Mouse (Mus musculus): ENCODE results near the gene Plekhn1. TPM values are rescaled to one million over a fixed set of nuclear protein-coding genes. Genes with fewer than 3 reads are reported as not detected.
A peak's percentile ranks its signal among the peaks of the same experiment; 100 is the strongest.

The Plekhn1 gene
- total RNA-seq, 1 experiment from 2014 or later, result 16.8 TPM

DNA sequence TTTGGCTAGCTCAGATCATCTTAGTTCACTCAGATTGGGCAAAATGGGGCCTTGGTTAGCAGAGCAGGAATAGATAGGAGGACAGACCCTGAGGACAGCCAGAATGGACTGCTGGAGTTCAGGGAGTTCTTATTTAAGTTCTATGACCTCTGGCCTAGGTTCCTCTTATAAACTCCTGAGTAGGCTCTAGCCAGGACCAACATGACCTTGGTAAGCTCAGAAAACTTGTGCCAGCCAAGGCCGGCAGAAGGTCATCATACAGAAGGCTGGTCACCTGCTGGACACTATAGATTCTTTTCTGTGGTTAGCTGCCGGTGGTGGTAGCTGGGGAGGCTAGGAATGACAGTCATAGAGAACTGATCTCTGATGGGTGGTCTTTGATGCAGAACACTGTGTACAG is 18.5 kb downstream of the Plekhn1 start:
- ATAC-seq (replicated peaks; ENCODE audit: low read depth, poor library complexity, severe bottlenecking), result no peak

DNA sequence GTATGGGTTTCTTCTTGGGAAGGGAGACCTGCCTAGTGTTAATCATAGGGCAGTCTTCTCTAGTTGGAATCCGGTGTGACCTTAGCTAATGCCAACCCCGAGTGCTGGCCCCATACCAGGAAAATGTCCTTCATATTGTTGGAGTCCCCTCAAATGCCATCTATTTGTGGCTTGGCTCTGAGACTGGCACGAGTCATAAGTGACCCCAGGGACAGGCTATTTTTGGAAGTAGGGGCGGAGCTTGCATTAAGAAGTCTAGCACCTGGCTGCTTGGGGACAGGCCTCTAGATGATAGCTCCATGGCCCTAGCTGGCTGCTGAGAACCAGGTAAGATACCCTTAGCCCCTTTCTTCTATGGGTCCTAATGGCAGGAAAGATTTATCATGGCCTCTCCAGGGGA is 19.0 kb downstream of the Plekhn1 start, which contains the start of gene Perm1:
TSS of gene Perm1 (plus strand) at position 220 of the 400 bp plus-strand sequence.
- ATAC-seq (replicated peaks; ENCODE audit: low read depth, poor library complexity, severe bottlenecking), result no peak

DNA sequence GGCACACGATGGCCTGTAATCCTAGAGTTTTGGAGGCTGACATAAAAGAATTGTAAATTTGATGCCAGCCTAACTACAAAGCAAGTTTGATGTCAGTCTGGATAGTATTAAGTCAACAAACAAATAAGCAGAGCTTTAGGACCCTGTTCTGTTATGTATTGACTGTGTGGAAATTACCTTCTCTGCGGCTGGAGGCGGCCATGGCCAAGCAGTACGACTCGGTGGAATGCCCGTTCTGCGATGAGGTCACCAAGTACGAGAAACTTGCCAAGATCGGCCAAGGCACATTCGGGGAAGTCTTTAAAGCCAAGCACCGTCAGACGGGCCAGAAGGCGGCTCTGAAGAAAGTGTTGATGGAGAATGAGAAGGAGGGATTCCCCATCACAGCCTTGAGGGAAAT is 21.5 kb downstream of the Plekhn1 start:
- no peak for ATAC-seq (replicated peaks; ENCODE audit: low read depth, poor library complexity, severe bottlenecking)

DNA sequence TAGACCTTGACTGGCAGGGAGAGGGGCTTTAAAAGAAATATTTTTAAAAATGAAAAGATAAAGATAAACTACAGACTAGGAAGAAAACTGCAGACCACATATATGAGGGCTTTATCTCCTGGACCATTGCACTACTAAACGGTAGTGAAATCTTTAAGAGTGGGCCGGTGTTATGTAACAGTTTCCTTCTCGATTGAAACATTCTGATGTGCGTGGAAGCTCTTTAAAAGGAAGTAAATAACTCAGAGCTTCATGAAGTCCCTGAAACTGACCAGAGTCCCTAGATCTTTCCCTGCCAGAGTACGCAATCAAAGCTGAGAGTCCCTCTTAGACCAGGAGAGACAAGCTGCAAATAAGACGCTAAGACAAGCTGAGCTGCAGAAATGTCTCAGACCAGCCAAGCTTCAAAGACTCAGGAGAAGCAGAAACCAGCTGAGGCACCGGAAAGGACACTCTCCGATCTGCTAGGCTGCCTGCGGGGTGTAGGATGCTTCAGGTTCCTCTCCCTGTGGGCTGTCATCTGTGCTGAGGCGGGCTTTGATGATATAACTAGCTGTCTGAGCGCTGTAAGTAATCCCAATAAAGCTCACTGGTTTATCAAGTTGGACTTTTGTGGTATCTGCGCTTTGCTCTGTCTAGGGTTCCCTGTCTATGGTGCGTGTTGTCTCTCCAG is 24.6 kb downstream of the Plekhn1 start:
- ATAC-seq (replicated peaks; ENCODE audit: low read depth, poor library complexity, severe bottlenecking), result peak; percentile 50

DNA sequence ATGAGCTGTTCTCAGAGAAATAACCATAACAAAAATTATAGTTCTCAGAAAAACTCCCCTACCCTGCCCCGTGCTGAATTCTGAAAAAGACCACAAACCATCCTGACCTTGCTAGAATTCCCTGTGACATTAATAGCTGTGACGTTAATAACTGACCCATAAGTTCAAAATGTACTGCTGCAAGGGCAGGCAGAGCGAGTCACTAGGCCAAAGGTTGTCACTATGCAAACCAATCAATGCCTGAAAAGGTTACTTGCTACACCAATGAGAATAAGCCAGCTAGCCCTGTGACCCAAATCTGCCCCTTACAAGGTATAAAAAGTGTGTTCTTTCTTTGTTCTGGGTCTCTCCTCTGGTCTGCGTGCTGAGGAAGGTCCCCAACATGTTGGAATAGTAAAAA is 25.8 kb downstream of the Plekhn1 start:
- ATAC-seq (replicated peaks; ENCODE audit: low read depth, poor library complexity, severe bottlenecking), result no peak

DNA sequence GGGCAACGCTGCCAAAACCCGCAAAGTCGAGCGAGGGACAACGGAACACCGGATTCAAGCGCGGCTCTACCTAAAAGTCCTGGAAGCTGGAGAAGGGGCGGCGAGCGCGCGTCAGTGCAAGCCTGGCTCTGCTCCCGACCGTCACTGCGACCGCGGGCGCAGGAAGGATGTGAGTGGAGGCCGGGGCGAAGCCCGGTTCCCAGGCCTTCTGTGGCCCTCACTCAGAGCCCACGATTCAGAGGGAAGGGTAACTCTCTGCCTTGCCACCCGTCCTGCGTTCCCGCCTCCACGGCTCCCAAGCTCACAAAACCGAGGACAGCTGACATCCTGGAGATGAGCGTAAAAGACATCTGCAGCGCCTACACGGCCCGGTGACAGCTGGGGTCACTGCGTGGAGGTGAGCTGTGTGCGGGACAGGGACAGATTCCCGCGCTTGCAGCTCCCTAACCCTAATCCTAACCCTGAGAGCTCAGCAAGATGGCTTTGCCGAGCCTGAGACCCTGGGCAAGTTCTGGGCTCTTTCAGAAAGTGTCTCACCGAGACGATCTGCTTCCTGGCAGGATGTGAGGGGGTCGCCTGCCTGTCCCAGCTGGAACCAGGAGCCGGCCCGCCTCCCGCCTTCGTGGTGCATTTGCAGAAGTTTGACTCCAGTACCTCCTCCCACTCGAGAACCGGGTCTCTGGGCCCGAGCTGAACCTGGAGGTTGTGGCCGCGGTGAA is 31.1 kb downstream of the Plekhn1 start:
- ATAC-seq (replicated peaks; ENCODE audit: low read depth, poor library complexity, severe bottlenecking), result peak; percentile 23

DNA sequence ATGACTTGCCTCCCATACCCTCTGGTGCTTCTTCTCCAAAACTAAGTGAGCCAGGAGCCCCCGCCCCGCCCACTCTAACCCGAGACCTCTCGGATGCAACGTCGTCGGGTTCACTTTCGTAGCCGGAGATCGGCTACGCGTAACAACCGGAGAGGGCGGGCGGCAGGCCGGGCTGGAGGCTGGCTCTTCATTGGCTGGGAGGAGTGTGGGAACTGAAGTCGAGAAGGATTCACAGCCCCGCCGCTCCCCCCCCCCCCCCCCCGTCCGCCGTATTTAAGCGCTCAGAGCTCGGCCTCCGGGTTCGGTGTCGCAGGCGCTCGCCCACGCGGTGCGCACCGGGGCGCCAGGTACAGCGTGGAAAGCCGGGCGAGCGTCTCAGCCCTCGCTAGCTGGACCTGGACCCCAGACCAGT is 31.6 kb downstream of the Plekhn1 start, which contains the start of gene AW011738:
TSS of gene AW011738 (plus strand) at position 304 of the 412 bp plus-strand sequence.
- ATAC-seq (replicated peaks; ENCODE audit: low read depth, poor library complexity, severe bottlenecking), result peak; percentile 74

DNA sequence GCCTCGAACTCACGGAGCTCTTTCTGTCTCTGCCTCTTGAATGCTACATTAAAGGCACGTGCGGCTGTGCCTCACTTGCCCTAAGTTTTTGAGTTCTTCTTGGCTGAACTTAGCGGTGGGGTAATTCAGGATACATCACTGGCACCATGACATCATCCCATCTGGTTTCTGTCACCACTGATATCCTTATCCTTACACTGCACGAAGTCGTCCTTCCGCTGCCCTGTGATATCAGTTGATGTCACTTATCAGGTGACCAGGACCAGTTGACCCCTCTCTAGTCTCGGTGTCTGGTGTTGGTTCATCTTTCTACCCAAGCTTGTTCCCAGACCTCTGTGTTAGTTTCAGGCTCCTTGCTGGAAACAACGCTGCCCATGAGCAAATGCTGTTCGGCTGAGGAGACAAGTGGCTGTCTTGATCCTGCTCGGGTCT is 32.2 kb downstream of the Plekhn1 start:
- ATAC-seq (replicated peaks; ENCODE audit: low read depth, poor library complexity, severe bottlenecking), result peak; percentile 30

DNA sequence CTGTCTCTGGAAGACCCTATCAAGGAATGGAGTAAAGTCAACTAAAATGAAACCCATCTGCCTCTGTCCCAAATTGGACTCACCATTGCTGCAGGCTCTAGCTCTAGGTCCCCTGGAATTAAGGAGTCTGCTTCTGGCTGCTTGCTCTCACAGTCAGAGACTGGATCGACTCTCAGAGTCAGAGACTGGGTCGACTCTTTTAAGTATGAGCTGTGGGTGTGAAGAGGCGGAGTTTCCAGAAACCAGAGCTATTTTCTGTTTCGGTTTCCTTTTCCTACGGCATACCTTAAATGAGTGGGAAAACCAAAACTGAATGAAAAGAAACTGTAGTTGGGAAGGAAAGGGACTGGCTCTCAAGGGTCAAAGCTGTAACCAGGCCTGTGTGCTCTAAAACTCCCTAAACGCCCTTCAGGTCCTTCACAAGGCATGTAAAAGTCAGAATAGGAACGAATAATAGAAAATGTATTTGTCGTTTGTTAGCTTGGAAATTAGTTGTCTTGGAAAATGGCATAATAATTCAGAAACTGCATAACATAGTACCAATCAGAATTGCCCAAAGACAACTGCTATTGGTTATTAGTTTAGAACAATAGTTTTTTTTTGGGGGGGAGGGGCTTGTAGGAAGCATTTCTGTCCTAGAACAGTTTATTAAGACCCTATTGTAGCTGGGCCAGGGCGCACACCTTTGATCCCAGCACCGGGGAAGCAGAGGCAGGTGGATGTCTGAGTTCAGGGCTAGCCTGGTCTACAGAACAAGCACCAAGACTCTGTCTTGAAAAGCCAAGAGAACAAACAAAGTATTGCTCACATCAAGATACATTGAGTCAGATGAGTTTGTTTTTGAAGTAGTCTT is 33.8 kb downstream of the Plekhn1 start, which contains the start of gene Isg15:
TSS of gene Isg15 (minus strand) at position 196 of the 853 bp plus-strand sequence.
- 0 out of 2 replicates have a peak, but pooled peaks have one; percentile 7 for ATAC-seq (replicated peaks; ENCODE audit: low read depth, poor library complexity, severe bottlenecking)

DNA sequence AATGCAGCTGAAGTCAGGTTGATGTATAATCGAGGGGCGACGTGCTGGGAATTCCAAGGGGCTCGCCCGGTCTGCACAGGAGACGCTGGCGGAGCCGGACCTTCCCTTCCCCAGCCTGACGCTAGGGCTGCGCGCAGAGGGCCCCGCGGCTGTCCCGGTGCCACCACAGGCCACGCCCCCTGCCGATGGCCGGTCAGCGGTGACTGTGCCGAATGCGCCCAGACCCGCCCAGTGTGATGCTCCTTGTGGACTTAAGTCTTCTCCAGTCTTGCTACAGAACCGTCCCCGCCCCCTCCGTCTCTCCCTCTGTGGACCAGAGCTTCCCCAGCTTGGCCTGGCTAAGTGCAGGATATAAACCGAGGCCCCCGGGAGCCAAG is 36.8 kb downstream of the Plekhn1 start:
- ATAC-seq (replicated peaks; ENCODE audit: low read depth, poor library complexity, severe bottlenecking), result peak; percentile 75

DNA sequence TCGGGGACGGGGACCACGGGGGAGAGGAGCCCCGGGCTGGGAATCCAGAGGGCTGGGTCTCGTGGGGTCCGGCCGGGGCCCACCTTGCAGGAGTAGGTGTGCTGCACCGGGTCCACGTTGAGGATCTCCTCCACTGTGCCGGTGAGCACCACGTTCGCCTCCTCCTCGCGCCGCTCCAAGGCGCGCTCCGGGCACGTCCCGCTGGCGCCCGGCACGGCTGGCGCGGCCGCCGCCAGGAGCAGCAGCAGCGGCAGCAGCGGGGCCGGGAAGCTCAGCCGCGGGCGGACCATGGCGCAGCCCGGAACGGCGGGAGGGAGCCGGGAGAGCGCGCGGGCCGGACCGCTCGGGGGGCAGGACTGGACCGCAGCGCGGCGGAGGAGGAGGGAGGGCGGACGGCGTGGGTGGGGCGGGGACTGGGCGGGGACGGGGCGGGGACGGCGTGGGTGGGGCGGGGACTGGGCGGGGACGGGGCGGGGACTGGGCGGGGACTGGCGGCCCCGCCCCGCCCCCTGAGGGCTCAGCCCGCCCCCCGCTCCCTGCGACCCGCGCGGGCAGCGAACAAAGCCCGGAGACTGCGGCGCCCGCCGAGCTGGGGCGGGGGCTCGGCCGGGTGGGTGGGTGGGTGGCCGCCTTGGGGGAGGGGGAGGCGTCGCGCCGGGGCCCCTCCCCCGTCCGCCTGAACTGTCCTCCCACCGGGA is 37.4 kb downstream of the Plekhn1 start, which contains the start of gene Agrn:
TSS of gene Agrn (minus strand) at position 358 of the 698 bp plus-strand sequence.
- ATAC-seq (replicated peaks; ENCODE audit: low read depth, poor library complexity, severe bottlenecking), result peak; percentile 46

DNA sequence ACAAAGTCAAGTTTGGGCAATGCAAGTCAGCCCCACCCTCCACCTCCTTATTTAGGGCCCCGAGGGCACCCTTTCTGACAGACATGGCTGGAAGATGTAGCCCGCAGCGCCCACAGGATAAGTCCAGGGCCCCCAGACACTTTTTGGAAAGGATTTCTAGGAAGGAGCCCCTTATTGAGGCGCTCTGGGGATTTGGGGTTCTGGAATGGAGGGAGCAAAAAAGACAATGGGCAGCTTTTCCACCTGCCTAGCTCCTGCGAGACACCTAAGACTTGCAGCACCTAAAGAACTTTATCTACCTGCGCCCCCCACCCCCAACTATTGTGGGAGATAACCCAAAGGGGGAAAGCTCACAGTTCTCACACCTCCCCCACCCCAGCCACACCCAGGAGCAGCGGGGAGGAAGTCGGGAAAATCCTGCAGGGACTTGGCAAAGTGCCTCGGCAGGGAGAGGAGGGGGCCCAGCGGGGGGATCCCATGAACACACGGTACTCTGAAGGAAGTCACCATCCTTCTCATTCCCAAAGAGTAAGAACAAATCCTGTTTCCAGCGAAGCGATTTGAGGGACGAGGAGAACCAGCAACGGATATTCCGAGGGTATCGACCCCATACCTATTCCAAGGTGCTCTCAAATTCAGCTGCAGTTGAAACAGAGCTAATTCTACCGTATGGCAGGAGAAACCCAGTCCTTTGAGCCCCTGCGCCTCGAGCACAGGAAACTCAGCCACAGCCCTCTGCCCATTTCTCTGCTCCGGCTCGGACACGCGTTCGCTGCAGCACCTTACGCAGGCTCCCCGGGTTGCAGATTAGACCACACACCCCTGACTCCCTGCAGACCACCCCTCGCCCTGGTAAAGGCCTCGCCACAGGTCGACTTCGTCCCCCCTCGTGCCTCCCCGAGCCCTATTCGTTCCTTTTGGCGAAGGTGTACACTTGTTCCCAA is 38.5 kb downstream of the Plekhn1 start:
- no peak for ATAC-seq (replicated peaks; ENCODE audit: low read depth, poor library complexity, severe bottlenecking)

DNA sequence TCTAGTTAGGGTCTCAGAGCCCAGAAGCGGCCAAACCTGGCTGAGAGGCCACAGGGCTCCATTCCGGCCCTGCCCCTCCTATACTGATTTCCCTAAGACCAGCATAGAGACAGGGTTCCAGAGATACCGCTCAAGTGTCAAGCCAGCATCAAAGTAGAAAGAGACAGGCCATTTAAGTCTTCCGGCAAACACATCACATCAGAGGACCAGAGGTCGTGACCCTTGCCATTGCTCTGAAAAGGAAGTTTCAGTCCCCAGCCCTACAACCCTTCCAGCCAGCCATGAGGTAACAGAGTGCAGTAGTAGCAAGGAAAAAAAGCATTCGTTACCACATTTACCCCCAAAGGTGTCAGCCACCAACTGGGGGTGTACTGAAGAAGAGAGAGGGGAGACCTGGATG is 40.3 kb downstream of the Plekhn1 start:
- no peak for ATAC-seq (replicated peaks; ENCODE audit: low read depth, poor library complexity, severe bottlenecking)

DNA sequence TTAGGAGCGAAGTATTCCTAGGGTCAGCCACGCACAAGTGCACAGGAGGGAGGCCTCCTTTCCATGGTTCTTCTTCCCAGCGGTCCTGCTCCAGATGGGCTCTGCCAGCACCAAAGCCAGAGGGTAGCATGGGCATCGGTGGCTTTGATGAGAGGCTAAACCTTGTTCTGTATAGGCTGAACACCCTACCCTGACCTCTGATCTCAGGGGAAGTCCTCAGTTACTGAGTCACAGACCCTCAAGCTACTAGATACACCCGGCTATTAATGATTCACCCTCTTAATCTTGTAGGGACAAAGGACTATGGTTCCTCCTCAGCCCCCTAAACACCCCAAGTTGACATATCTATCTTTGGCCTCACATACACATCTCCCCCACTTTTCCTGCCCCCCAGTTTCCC is 40.8 kb downstream of the Plekhn1 start:
- no peak for ATAC-seq (replicated peaks; ENCODE audit: low read depth, poor library complexity, severe bottlenecking)

DNA sequence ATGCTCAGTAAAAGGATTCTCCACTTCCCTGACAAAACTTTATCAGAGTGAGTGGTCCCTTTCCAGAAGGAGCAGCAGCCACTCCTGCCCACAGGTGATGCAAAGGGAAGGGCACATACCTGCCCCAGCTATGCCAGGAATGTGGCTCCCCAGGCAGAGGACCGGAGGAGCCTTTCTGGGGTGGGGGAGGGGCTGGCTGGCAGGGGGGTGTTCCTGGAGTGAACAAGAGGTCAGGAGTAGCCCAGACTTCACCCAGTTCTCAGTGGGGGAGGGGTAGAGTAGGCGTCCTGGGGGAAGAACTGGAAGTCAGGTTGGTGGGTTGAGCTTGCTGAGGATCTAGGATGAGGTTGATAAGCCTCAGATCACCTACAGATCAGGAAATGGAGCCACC is 41.5 kb downstream of the Plekhn1 start:
- no peak for ATAC-seq (replicated peaks; ENCODE audit: low read depth, poor library complexity, severe bottlenecking)

DNA sequence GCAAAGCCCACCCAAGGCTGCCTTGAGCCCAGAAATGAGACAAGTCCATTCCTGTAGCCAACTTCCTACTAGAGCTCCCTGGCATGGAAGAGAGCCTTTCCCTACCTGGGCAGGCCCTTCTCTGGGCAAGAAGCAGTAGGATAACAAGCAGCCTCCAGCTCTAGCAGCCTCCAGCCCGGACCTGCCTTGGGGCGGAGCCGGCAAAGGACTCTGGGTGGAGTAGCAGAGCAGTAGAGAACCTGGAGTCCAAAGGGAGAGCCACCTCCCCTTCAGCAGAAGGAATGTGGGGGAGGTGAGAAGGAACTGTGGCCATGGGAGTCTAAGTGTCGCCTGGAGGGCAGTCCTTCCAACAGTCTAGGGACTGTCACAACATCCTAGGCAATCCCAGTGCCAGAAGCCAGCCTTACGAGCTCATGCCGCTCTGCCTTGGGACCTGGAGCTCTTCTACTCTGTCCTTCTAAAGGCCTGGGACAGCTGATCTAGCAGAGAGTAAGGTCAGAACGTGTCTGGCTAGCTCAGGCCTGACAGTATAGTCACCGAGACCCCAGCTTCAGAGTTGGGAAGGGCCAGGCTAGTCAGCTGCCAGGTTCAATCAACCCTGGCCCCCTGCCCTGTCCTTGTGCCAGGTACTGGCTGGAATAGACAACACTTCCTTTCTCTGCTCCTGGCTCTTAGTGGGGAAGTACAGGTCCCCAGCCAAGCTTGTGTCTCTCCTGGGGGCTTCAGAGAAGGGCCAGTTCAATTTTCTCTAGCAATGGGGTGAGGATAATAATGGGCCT is 42.0 kb downstream of the Plekhn1 start:
- ATAC-seq (replicated peaks; ENCODE audit: low read depth, poor library complexity, severe bottlenecking), result no peak

DNA sequence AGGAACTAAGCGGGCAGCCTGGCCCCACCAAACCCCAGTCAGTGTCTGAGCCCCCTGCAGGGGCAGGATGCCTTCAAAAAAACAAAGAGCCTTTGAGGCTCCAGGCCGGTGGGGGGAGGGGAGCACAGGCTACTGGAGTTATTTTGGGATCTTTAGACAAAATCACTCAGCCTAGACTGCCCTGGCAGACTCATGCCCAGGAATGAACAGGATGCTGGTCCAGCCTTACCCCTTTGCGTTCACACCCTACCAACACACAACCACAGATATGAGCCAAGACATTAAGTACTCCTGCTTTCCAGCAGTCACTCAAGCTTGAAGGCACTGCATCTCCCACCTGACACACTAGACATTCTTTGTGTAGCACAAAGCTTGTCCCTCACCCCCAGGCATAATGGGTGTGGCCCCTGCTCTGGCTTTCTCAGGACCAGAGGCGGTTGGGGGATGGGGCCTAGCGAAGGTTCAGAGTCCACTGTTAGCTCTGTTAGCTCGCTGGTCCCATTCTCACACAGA is 45.8 kb downstream of the Plekhn1 start:
- ATAC-seq (replicated peaks; ENCODE audit: low read depth, poor library complexity, severe bottlenecking), result no peak
